Mouse (Mus musculus) spleen, adult 2 months (tissue): ENCODE data around the gene Ascl3.

Experiments used
- CTCF ChIP-seq: fragments of 200-500 bp; IDR thresholded peaks from 2 replicates; pipeline ENCODE4 v1.5.1; 2011; ENCODE audit warnings: mild to moderate bottlenecking, inconsistent platforms; ENCODE audit not compliant: insufficient read depth, insufficient read length, insufficient replicate concordance; ENCODE audit errors: extremely low read depth
- POLR2A ChIP-seq: fragments of 200-500 bp; IDR thresholded peaks from 2 replicates; pipeline ENCODE4 v1.6.1; 2011; ENCODE audit warnings: low read depth, low read length, inconsistent platforms

GRCm38 (mm10) chr7:109741703-109742102 is 10.2 kb upstream of the Ascl3 start:
- TF ChIP-seq CTCF (no peak), POLR2A (no peak)
